Mouse (Mus musculus) lung, embryonic 14.5 days (tissue): ENCODE measurements around the gene Nr1h2. TPM values are rescaled to one million over a fixed set of nuclear protein-coding genes. Genes with fewer than 3 reads are reported as not detected.

Source experiments
- ATAC-seq: fragments of 200-750 bp; cut with Nextera tagmentation; 2 replicates; pipeline ENCODE4 v1.8.0; 2017; ENCODE audit warnings: mild to moderate bottlenecking, moderate TSS enrichment, moderate library complexity; ENCODE audit not compliant: insufficient read depth
- DNase-seq: peaks from one replicate; pipeline ENCODE4 v3.0.0-alpha.2; 2015
- H3K27ac ChIP-seq: fragments of 300-500 bp; sonication (generic); 2 replicates; pipeline ENCODE4 v1.5.1; 2014; ENCODE audit warnings: low read depth, mild to moderate bottlenecking, moderate library complexity
- H3K27me3 ChIP-seq: fragments of 300-500 bp; sonication (generic); 2 replicates; pipeline ENCODE4 v1.6.1; 2014; ENCODE audit warnings: low read length, control low read depth; ENCODE audit not compliant: insufficient read depth
- H3K36me3 ChIP-seq: fragments of 300-500 bp; sonication (generic); 2 replicates; pipeline ENCODE4 v1.6.1; 2014; ENCODE audit warnings: control low read depth; ENCODE audit not compliant: insufficient read depth
- H3K4me1 ChIP-seq: fragments of 300-500 bp; sonication (generic); 2 replicates; pipeline ENCODE4 v1.6.1; 2014; ENCODE audit warnings: antibody characterized with exemption, control low read depth; ENCODE audit not compliant: insufficient read depth
- H3K4me2 ChIP-seq: fragments of 300-500 bp; sonication (generic); 2 replicates; pipeline ENCODE4 v1.6.1; 2014; ENCODE audit warnings: mild to moderate bottlenecking
- H3K4me3 ChIP-seq: fragments of 300-500 bp; sonication (generic); 2 replicates; pipeline ENCODE4 v1.5.1; 2014; ENCODE audit warnings: low read depth, low read length
- H3K9ac ChIP-seq: fragments of 300-500 bp; sonication (generic); 2 replicates; pipeline ENCODE4 v1.6.1; 2014
- H3K9me3 ChIP-seq: fragments of 300-500 bp; sonication (generic); 2 replicates; pipeline ENCODE4 v1.6.1; 2016; ENCODE audit warnings: low read depth, low read length, control low read depth
- CTCF ChIP-seq: IDR thresholded peaks from 2 replicates; pipeline ENCODE4 v1.5.1; 2016; ENCODE audit warnings: antibody characterized with exemption, low read depth
- WGBS: fragments of 180-500 bp; shearing (Covaris S2); extraction: QIAGEN DNeasy Blood & Tissue Kit; methylation state at CpG from one replicate; pipeline ENCODE4 v1.1.7; 2014; 5-methylcytosine and 5-hydroxymethylcytosine counted together
- polyA plus RNA-seq: library from polyadenylated mRNA; unstranded; fragments of >200 nt; fragmentation: Nextera tagmentation; extraction: Ambion mirVana; gene quantifications from 2 replicates; pipeline ENCODE4 v1.2.1, GENCODE M21; 2014

Gene Nr1h2
- polyA plus RNA-seq, 1 experiment from 2014 or later: 66.0 TPM

DNA sequence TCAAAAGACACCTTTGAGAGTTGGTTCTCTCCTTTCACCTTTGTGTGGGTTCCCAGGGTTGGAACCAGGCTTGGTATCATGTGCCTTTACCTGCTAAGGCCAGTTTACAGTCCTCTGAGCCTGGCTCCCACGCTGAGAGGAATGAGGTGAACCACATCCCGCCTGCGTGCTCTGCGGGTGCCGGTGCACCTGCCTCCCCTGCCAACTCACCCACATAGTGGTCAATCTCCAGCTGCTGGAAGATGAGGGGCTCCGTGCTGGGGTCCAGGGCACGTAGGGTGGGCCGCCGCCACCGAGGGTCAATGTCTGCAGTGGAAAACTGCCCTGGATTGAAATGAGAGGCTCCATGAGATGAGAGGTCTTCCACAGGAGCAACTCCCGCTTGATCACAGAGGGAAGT, 11.2 kb downstream of the Nr1h2 start:
- no peak for DNase-seq
- no peak for ATAC-seq
- 96% methylated on average over 11 of the region's 11 CpGs for WGBS
- H3K4me1 ChIP-seq: 0 out of 2 replicates have a peak, but pooled peaks cover 3% of the 10 kb centered on the region
- H3K36me3 ChIP-seq: peaks cover 61% of the 10 kb centered on the region
- no peak for TF ChIP-seq CTCF
- H3K27me3 ChIP-seq: no peaks in the 10 kb centered on the region
- no peaks in the 10 kb centered on the region for H3K9me3 ChIP-seq
- H3K4me3 ChIP-seq: no peak overlapping the region
- no peak overlapping the region for H3K9ac ChIP-seq
- no peak overlapping the region for H3K27ac ChIP-seq
- no peak overlapping the region for H3K4me2 ChIP-seq

DNA sequence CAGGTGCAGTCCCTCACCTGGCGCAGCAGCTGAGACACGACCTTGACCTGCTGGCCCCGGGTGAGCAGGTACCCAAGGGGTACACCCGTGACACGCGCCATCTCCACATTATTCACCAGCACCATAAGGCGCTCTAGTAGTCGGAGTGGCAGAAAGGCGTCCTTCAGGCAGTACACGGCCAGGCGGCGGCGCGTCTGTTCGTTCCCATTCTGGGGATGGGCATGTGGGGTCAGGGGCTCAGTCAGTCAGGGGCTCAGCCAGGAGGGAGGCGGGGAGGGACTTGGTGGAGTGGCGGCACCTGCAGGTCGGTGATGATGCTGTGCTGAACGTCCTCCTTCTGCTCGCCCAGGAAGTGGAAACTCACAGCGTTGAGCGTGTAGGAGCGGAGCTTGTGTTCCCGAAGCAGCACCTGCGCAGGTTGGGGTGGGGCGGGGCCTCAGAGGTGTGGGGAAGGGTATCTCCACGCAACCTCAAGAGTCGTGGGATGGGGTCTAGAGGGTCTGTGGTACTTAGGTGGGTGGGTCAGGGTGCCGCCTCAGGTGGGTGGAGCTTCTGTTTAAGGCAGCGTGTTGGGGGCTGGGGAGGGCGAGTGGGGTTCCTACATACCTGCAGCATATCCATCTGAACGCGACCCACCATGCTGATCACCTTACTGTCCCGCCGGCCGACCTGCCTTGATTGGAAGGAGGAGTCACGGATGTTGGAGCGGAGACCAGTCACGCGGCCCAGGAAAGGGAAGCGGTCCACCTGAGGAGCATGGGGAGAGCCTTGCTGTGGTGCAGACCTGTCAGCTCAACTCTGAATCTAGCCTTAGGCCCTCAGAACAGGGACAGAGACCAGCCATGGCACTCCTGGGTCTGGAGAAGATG, 14.8 kb downstream of the Nr1h2 start:
- H3K4me3 ChIP-seq: no peak overlapping the region
- no peaks in the 10 kb centered on the region for H3K27me3 ChIP-seq
- ATAC-seq (no peak), DNase-seq (no peak)
- no peak for TF ChIP-seq CTCF
- H3K36me3 ChIP-seq: peaks cover 92% of the 10 kb centered on the region
- H3K27ac ChIP-seq: no peak overlapping the region
- H3K4me2 ChIP-seq: no peak overlapping the region
- H3K9me3 ChIP-seq: no peaks in the 10 kb centered on the region
- no peak overlapping the region for H3K9ac ChIP-seq
- 90% methylated on average over 41 of the region's 41 CpGs for WGBS
- no peaks in the 10 kb centered on the region for H3K4me1 ChIP-seq

DNA sequence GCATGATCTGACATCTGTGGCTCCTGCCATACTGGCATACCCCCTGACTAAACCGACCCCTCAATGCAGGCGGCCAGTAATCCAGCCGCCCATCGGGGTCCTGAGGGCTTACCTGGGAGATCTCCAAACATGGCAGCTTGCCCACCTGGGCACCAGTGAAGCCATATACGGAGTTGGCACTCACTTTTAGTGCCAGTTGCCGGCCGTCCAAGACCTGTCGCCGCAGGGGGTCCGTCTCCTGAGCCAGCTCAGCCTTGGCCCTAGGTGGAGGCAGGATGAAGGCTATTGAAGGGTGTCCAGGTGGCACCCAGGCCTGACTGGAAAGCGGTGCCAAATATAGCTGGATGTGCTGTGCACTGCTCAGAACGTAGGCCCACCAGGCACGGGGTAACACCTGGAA, 16.3 kb downstream of the Nr1h2 start:
- ATAC-seq (no peak), DNase-seq (no peak)
- Histone ChIP-seq H3K4me1 (no peaks in the 10 kb centered on the region), H3K4me3 (no peak overlapping the region), H3K9me3 (no peaks in the 10 kb centered on the region), H3K9ac (no peak overlapping the region), H3K27me3 (no peaks in the 10 kb centered on the region), H3K4me2 (no peak overlapping the region), H3K27ac (no peak overlapping the region), H3K36me3 (peaks cover 97% of the 10 kb centered on the region)
- WGBS: 92% methylated on average over 13 of the region's 13 CpGs
- no peak for TF ChIP-seq CTCF

DNA sequence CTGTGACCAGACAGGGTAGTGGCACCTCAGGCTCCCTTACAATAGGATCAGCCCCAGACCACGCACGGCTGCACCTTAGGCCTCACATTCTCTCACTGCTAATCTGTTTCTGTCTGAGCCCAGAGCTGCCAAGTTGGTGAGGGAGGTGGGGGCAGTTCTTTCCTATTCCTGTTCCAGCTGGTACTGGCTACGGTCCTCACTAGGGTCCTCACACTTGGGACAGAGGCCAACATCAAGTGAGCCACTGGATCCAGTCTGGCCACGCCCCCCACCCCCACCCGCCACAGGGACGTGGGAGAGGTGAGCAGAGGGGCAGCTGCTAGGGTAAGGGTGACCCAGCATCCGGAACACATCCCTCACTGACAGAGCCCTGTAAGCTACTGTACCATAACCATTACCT, 16.7 kb downstream of the Nr1h2 start:
- ATAC-seq (no peak), DNase-seq (no peak)
- H3K9me3 ChIP-seq: no peaks in the 10 kb centered on the region
- no peak overlapping the region for H3K27ac ChIP-seq
- H3K4me1 ChIP-seq: no peaks in the 10 kb centered on the region
- TF ChIP-seq CTCF: no peak
- H3K9ac ChIP-seq: no peak overlapping the region
- no peak overlapping the region for H3K4me2 ChIP-seq
- no peak overlapping the region for H3K4me3 ChIP-seq
- WGBS: 70% methylated on average over 7 of the region's 7 CpGs
- peaks cover 96% of the 10 kb centered on the region for H3K36me3 ChIP-seq
- no peaks in the 10 kb centered on the region for H3K27me3 ChIP-seq

DNA sequence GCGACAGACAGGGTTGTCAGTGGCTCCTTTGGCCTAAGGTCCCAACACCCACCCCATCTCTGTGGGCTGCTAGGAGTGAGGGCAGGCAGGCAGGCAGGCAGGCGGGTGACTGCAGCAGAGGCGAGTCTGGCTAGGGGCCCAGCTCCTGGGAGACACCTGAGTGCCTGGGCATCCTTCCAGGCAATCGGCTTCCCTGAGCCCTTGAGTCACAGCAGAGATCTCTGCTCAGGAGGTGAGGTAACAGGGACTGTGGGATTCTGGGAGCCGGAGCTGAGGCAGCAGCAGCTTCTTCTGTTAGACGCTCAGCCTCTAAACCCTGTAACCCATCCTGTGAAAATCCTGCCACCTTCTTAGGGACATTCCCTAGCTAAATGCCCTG, 17.2 kb downstream of the Nr1h2 start:
- Histone ChIP-seq H3K4me1 (no peaks in the 10 kb centered on the region), H3K9ac (no peak overlapping the region), H3K27ac (no peak overlapping the region), H3K27me3 (no peaks in the 10 kb centered on the region), H3K4me3 (no peak overlapping the region), H3K9me3 (no peaks in the 10 kb centered on the region), H3K4me2 (no peak overlapping the region), H3K36me3 (peaks cover 92% of the 10 kb centered on the region)
- ATAC-seq (no peak), DNase-seq (no peak)
- 88% methylated on average over 6 of the region's 6 CpGs for WGBS
- TF ChIP-seq CTCF: no peak

DNA sequence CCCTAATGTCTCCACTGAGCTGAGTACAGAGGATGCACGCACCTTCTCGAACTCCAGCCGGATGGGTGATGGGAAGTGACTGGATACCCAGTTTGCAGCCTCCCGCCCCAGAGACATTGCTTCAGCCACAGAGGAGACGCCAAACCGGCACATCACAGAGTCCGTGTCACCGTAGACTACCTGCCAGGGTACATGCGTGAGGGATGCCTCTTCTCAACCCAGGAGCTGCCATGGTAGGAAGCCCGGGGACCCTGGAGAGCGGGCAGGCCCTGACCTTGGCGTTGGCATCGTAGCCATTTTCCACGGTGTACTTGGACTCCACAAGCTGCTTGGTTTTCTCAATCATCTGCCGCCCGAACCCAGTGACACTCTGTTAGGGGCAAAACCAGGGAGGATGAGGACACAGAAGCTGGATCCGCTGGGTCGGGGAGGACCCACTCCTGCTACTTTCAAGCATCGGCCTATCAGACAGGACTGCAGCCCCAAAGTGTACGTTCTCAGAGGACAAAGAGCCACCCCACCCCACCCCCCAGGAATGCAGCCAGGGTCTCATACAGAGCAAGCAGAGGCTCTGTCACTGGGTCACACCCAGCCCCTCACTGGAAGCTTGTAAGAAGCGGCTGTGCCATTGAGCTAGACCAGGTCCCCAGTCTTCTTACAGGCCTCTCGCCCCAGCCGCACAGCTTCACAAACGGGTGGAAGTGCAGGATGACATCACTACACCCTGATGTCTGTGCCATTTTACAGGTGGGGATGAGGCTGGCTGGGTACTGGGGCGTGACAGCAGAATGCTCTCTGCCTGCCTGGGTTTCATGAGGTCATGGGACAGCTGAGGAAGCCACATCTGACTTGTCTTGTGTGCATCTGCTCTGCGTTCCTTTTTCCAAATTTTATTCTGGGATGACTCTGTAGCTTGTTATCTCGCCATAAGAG, 17.8 kb downstream of the Nr1h2 start:
- ATAC-seq (no peak), DNase-seq (no peak)
- no peak for TF ChIP-seq CTCF
- no peaks in the 10 kb centered on the region for H3K27me3 ChIP-seq
- no peak overlapping the region for H3K4me2 ChIP-seq
- H3K27ac ChIP-seq: no peak overlapping the region
- H3K9ac ChIP-seq: no peak overlapping the region
- no peaks in the 10 kb centered on the region for H3K9me3 ChIP-seq
- H3K36me3 ChIP-seq: peaks cover 85% of the 10 kb centered on the region
- H3K4me1 ChIP-seq: no peaks in the 10 kb centered on the region
- 92% methylated on average over 27 of the region's 27 CpGs for WGBS
- no peak overlapping the region for H3K4me3 ChIP-seq
